Mouse (Mus musculus): ENCODE results near the gene Zfp455. TPM values are rescaled to one million over a fixed set of nuclear protein-coding genes. Genes with fewer than 3 reads are reported as not detected.

Zfp455 gene
- total RNA-seq (2023; ENCODE audit: inconsistent age): 2.8 to 3.3 TPM (median 3.1 TPM) in 4 replicates

DNA sequence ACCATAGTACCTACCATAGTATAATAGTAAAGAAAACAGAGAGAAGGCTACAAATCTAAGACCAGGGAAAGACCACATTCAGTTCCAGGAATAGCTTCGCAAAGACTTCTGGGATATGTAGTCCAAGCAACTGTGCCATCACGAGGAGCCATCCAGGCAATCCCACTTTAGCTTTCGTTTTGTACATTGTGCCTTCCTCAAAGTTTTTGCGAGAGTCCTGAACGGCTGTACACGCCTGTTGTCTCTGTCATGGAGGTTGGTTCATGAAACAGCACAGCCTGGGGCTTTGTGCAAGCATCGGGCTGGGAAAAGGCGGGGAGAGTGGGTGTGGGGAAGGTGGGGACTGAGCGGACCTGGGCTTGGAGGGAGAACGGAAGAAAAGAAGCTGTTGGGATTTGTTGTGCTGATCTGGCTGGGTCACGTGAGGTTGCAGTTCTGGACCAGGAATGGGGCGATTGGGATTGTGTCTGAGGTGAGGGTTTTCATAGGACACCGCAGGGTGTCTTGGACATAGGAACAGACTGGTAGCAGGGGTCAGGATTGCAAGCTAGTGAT is at the start of gene Zfp455:
Zfp455 (plus strand) TSS at position 167 of the 555 bp plus-strand sequence.

DNA sequence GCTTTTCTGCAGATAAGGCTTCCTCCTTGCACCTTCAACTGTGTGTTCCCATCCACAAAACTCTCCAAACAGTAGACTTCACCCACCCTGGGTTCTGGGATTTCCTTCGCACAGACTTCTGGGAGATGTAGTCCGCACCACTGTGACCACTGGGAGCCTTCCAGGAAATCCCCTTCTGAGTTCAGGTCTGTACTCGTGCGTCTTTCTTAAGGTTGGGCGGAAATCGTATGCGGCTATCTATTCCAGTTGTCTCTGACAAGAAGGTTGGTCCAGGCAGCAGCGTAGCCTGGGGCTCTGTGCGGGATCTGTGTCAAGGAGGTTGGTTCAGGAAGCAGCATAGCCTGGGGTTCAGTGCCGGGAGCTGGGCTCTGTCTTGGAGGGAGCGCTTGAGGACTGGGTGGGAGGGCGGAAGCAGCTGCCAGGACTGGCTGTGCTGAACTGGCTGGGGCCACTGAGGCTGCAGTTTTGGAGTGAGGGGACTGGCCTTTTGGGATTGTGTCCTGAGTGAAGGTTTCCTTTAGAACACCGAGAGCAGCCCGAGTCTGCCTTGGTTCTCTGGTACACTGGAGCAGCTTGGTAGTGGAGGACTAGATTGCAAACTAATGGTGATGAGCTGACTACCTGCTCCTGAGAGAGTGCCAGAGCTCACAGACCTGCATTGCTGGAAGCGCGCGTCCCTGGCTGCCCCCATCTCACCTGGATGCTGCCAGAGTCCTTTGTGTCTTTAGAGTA is 21.1 kb upstream of the Zfp455 start, which contains the start of gene Rsl1:
Rsl1 (plus strand) TSS at position 192 of the 732 bp plus-strand sequence.

Other genes with a start within 250 kb of the Zfp455 start
- 4.5 to 6.4 TPM (median 5.5 TPM) in 4 replicates for gene Zfp712, start 133.3 kb upstream of the Zfp455 start, total RNA-seq (2023; ENCODE audit: inconsistent age)
- 0.51 to 2.5 TPM (median 2.0 TPM) in 3 of 4 replicates, not detected in the other for gene Zfp708, start 96.5 kb upstream of the Zfp455 start, total RNA-seq (2023; ENCODE audit: inconsistent age)
- gene Gm28557, start 85.9 kb upstream of the Zfp455 start, total RNA-seq (2023; ENCODE audit: inconsistent age): 3.0 to 5.4 TPM (median 4.6 TPM) in 4 replicates
- gene Rslcan18, start 78.2 kb upstream of the Zfp455 start, total RNA-seq (2023; ENCODE audit: inconsistent age): 0.29 to 0.99 TPM (median 0.50 TPM) in 4 replicates
- gene Zfp759, start 72.8 kb upstream of the Zfp455 start, total RNA-seq (2023; ENCODE audit: inconsistent age): 3.6 to 7.5 TPM (median 5.7 TPM) in 4 replicates
- 10.3 to 17.8 TPM (median 12.6 TPM) in 4 replicates for gene Rsl1, start 21.3 kb upstream of the Zfp455 start, total RNA-seq (2023; ENCODE audit: inconsistent age)
- 2.3 to 3.8 TPM (median 2.9 TPM) in 4 replicates for gene Zfp458, start 84.0 kb downstream of the Zfp455 start, total RNA-seq (2023; ENCODE audit: inconsistent age)
- gene Zfp457, start 112.0 kb downstream of the Zfp455 start, total RNA-seq (2023; ENCODE audit: inconsistent age): 2.0 to 3.5 TPM (median 2.8 TPM) in 4 replicates
- 11.3 to 16.0 TPM (median 13.5 TPM) in 4 replicates for gene Zfp595, start 138.1 kb downstream of the Zfp455 start, total RNA-seq (2023; ENCODE audit: inconsistent age)
- 2.5 to 6.7 TPM (median 6.6 TPM) in 3 of 4 replicates, not detected in the other for gene Gm28044, start 166.0 kb downstream of the Zfp455 start, total RNA-seq (2023; ENCODE audit: inconsistent age)
- 7.8 to 9.4 TPM (median 7.9 TPM) in 4 replicates for gene Zfp953, start 166.1 kb downstream of the Zfp455 start, total RNA-seq (2023; ENCODE audit: inconsistent age)
- gene Gm28041, start 181.2 kb downstream of the Zfp455 start, total RNA-seq (2023; ENCODE audit: inconsistent age): 2.2 to 4.9 TPM (median 4.1 TPM) in 4 replicates
- 7.2 to 10.0 TPM (median 9.6 TPM) in 4 replicates for gene Zfp456, start 181.3 kb downstream of the Zfp455 start, total RNA-seq (2023; ENCODE audit: inconsistent age)
- 12.8 to 16.8 TPM (median 14.1 TPM) in 4 replicates for gene Zfp429, start 205.3 kb downstream of the Zfp455 start, total RNA-seq (2023; ENCODE audit: inconsistent age)
- gene Zfp459, start 226.9 kb downstream of the Zfp455 start, total RNA-seq (2023; ENCODE audit: inconsistent age): 1.7 to 2.6 TPM (median 2.5 TPM) in 4 replicates

Data from B cell, adult (primary cell).